Mouse (Mus musculus): Measurements from ENCODE around the gene Ano4. TPM values are rescaled to one million over a fixed set of nuclear protein-coding genes. Genes with fewer than 3 reads are reported as not detected.

Gene Ano4
- polyA plus RNA-seq, 1 experiment from 2014 or later = 1.1 TPM

DNA sequence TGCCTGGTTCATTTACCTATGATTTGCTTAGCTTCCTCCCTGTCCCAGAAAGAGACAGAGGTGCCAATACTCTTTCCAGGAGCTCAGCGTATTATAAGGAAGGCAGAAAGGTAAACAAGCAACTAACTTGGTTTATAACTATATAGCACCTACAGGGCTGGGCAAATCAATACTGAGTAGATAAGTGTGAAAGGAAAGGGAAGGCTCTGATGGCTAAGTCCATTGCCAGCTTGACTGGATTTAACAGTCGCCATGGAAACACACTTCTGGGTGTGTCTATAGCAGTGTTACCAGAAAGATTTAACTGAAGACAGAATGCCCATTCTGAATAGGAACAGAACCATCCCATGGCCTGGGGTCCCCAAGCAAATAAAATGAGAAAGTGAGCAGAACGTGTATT is 149.5 kb downstream of the Ano4 start:
- H3K4me3 ChIP-seq = no peak overlapping the region
- H3K9me3 ChIP-seq (replicated peaks) = no peaks in the 10 kb centered on the region
- no peaks in the 10 kb centered on the region for H3K36me3 ChIP-seq
- 86% methylated on average over 3 of the region's 3 CpGs for WGBS
- no peaks in the 10 kb centered on the region for H3K27me3 ChIP-seq (ENCODE audit: low read depth, poor library complexity, severe bottlenecking)
- no peaks in the 10 kb centered on the region for H3K4me1 ChIP-seq
- DNase-seq (ENCODE audit: low spot score) = no peak
- no peak overlapping the region for H3K27ac ChIP-seq

DNA sequence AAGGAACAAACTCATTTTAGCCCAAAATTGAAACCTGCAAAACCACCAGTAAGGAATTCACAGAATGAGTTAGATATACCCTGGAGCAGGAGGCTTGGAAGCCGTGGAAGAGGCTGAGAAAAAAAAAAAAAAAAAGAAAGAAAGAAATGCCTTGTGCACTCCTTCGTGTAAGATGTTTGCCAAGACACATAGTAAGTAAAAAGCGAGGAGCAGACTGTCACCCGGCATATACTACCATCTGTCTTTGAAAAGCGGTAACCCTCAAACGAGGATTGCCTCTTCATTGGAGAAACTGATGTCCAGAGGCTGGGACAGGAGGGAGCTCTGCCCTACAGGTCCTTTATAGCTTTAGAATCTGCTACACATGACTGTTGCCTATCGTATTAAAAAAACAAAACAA is 150.1 kb downstream of the Ano4 start:
- H3K4me3 ChIP-seq = no peak overlapping the region
- no peaks in the 10 kb centered on the region for H3K4me1 ChIP-seq
- H3K9me3 ChIP-seq (replicated peaks) = no peaks in the 10 kb centered on the region
- 84% methylated on average over 7 of the region's 7 CpGs for WGBS
- H3K27ac ChIP-seq = no peak overlapping the region
- no peaks in the 10 kb centered on the region for H3K36me3 ChIP-seq
- H3K27me3 ChIP-seq (ENCODE audit: low read depth, poor library complexity, severe bottlenecking) = no peaks in the 10 kb centered on the region
- DNase-seq (ENCODE audit: low spot score) = no peak

DNA sequence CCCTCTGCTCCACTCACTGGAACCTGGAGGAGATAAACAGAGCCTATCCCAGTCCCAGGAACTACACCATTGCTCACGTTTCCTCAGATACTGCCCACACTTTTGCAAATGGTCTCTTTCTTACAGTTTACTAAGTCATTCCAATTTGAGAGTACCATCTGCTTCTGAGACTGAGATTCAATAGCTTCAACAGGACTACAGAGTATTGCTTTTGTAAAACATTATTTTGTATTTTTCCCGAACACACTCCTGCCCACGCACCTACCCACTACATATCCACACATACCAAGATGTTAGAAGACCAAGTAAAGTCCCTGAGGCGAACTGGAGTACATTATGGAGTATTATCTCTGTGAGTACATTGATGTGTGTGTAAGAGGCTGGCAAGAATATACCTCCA is 166.6 kb downstream of the Ano4 start:
- H3K36me3 ChIP-seq = no peaks in the 10 kb centered on the region
- no peaks in the 10 kb centered on the region for H3K4me1 ChIP-seq
- no peak overlapping the region for H3K4me3 ChIP-seq
- WGBS = 88% methylated on average over 4 of the region's 4 CpGs
- DNase-seq (ENCODE audit: low spot score) = no peak
- H3K27me3 ChIP-seq (ENCODE audit: low read depth, poor library complexity, severe bottlenecking) = no peaks in the 10 kb centered on the region
- no peak overlapping the region for H3K27ac ChIP-seq
- no peaks in the 10 kb centered on the region for H3K9me3 ChIP-seq (replicated peaks)

DNA sequence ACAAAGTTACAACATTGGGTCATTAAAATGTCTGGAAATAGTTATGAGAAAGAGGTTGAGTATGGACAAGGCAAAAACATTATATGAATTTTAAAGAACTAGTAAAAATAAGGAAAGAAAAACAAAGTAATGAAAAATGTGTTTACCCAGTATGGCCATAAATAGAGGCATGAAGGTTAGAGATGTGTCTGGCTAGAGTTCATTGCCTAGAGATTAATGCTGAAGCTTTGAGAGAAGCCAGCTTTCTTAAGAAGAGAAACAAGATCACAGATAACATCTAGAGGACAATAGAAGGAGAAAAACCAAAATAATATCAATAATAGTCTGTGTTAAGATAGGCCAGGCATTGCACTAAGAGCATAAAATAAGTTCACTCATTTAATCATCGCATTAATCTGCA is 180.0 kb downstream of the Ano4 start:
- H3K27ac ChIP-seq = no peak overlapping the region
- H3K4me1 ChIP-seq = no peaks in the 10 kb centered on the region
- no peaks in the 10 kb centered on the region for H3K36me3 ChIP-seq
- no peak for DNase-seq (ENCODE audit: low spot score)
- WGBS = 96% methylated on average over 1 of the region's 1 CpGs
- no peaks in the 10 kb centered on the region for H3K9me3 ChIP-seq (replicated peaks)
- no peaks in the 10 kb centered on the region for H3K27me3 ChIP-seq (ENCODE audit: low read depth, poor library complexity, severe bottlenecking)
- H3K4me3 ChIP-seq = no peak overlapping the region

DNA sequence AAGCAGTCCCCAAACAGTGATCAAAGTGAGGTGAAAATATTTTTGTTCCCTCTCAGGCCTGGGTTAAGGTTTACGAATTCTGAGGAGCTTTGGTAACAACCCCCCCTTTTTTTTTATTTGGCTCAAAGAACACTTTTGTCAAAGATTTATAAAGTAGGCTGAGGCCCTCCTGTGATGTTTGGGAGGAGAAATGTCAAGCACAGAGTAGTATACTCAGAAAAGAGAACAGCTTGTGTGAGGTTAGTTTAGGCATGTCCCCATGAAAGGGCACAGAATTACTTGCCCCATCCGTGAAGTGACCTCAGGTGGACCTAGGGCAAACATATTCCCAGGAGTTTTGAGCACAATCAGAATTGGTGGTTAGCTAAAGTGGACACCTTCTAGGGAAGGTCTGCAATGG is 189.1 kb downstream of the Ano4 start:
- Histone ChIP-seq H3K36me3 (no peaks in the 10 kb centered on the region), H3K27ac (no peak overlapping the region), H3K4me3 (no peak overlapping the region), H3K27me3 (ENCODE audit: low read depth, poor library complexity, severe bottlenecking) (no peaks in the 10 kb centered on the region), H3K4me1 (no peaks in the 10 kb centered on the region), H3K9me3 (replicated peaks) (no peaks in the 10 kb centered on the region)
- DNase-seq (ENCODE audit: low spot score) = no peak
- WGBS = 62% methylated on average over 2 of the region's 2 CpGs

DNA sequence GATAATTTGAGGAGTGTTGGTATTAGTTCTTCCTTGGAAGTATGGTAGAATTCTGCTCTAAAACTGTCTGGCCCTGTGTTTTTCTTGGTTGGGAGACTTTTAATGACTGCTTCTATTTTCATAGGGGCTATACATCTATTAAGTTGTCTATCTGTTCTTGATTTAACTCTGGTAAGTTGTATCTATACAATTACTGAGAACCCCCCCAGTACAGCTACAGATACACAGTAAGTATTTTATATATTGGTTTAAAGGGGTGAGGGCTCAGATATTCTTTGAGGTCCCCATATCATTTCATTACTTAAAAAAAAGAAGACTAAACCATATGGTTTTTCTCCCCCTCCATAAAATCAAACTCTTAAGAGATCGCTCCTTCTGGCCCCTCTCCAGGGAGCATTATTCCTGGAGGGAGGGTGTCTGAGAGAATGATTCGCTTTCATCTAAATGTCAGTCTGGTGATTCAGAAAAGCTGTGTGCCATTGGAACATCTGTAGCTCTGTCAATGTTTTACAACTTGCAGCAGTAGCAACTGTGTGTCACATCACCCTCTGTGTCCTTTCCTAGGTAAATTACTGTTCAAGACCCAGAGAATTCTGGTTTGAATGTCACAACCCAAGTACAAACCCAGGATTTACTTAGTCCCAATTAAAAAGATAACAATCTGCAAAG is 189.6 kb downstream of the Ano4 start:
- Histone ChIP-seq H3K4me1 (no peaks in the 10 kb centered on the region), H3K36me3 (no peaks in the 10 kb centered on the region), H3K27ac (no peak overlapping the region), H3K4me3 (no peak overlapping the region), H3K27me3 (ENCODE audit: low read depth, poor library complexity, severe bottlenecking) (no peaks in the 10 kb centered on the region), H3K9me3 (replicated peaks) (no peaks in the 10 kb centered on the region)
- no peak for DNase-seq (ENCODE audit: low spot score)
- 66% methylated on average over 2 of the region's 2 CpGs for WGBS

DNA sequence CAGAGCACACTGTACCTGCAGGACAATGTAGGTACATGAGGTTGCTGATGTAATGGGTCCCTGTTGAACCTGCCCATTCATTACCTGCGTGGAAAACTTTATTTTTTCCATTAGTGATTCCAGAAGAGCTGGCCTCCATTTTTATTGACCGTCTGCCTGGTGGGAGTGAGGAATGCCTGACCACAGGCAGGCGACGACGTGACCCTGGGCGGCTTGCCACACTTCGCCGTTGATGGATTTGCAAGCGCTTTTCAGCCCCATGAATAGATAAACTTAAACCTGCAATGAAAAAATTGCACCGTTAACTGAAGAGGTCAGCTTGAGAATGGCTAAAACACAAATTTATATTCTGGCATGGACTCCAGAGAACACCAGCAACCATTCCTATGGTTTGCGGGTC is 195.4 kb downstream of the Ano4 start:
- WGBS = 84% methylated on average over 11 of the region's 11 CpGs
- Histone ChIP-seq H3K27ac (no peak overlapping the region), H3K27me3 (ENCODE audit: low read depth, poor library complexity, severe bottlenecking) (no peaks in the 10 kb centered on the region), H3K9me3 (replicated peaks) (no peaks in the 10 kb centered on the region), H3K4me1 (no peaks in the 10 kb centered on the region), H3K4me3 (no peak overlapping the region), H3K36me3 (no peaks in the 10 kb centered on the region)
- no peak for DNase-seq (ENCODE audit: low spot score)

DNA sequence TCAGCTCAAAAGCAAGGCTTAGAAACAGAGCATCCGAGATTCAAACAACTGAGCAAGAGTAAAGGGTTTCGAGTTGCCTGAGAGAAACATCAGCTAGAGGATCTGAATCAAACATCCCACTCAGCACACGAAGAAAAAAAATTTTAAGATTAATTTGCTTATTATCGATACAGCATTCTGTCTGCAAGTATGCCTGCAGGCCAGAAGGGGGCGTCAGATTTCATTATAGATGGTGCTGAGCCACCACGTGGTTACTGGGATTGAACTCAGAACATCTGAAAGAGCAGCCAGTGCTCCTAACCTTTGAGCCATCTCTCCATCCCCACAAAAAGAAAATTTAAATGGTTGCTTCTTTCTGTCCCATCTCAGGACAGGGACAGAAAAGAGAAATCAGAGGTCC is 223.2 kb downstream of the Ano4 start:
- no peaks in the 10 kb centered on the region for H3K4me1 ChIP-seq
- H3K9me3 ChIP-seq (replicated peaks) = no peaks in the 10 kb centered on the region
- no peak overlapping the region for H3K4me3 ChIP-seq
- no peaks in the 10 kb centered on the region for H3K36me3 ChIP-seq
- no peaks in the 10 kb centered on the region for H3K27me3 ChIP-seq (ENCODE audit: low read depth, poor library complexity, severe bottlenecking)
- no peak overlapping the region for H3K27ac ChIP-seq
- no peak for DNase-seq (ENCODE audit: low spot score)
- 62% methylated on average over 6 of the region's 6 CpGs for WGBS

DNA sequence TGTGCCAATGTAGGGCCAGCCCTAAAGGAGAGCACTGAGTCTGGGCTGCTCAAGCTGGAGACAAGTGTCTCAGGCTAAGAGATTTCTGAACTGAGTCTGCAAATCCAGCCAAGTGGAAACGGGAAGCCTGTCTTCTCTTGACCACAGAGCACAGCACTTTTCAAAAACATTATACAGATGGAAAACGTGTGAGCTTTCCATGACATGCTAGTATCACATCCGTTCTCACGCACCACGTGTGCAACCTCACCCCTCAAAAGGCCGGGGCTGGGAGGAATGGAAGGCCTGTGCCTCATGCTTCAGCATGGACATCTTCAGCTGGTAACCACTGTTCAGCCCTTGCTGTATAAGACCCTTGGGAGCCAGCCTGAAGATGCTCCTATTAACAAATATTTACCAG is 230.2 kb downstream of the Ano4 start:
- Histone ChIP-seq H3K4me3 (no peak overlapping the region), H3K36me3 (no peaks in the 10 kb centered on the region), H3K27ac (no peak overlapping the region), H3K4me1 (no peaks in the 10 kb centered on the region), H3K9me3 (replicated peaks) (no peaks in the 10 kb centered on the region), H3K27me3 (ENCODE audit: low read depth, poor library complexity, severe bottlenecking) (no peaks in the 10 kb centered on the region)
- no peak for DNase-seq (ENCODE audit: low spot score)
- 93% methylated on average over 6 of the region's 6 CpGs for WGBS

DNA sequence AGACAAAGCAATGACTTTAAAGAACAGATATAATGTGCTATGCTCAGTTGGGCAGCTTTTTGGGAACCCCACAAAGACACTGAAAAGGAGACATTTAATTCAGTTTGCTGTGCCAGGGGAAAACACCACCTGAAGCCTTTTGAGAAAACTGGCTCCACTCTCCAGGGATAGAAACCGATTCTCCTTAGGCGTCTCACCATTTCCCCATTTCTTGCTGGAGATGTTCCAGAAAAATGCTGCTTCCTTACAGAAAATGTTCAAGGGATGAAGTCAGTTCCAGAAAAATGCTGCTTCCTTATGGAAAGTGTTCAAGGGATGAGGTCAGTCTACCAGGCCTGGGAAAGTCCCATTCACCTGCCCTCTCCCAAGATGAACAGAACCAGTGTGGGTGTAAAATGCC is 233.1 kb downstream of the Ano4 start:
- Histone ChIP-seq H3K27me3 (ENCODE audit: low read depth, poor library complexity, severe bottlenecking) (no peaks in the 10 kb centered on the region), H3K36me3 (no peaks in the 10 kb centered on the region), H3K4me3 (no peak overlapping the region), H3K9me3 (replicated peaks) (no peaks in the 10 kb centered on the region), H3K4me1 (no peaks in the 10 kb centered on the region), H3K27ac (no peak overlapping the region)
- 99% methylated on average over 2 of the region's 2 CpGs for WGBS
- DNase-seq (ENCODE audit: low spot score) = no peak

DNA sequence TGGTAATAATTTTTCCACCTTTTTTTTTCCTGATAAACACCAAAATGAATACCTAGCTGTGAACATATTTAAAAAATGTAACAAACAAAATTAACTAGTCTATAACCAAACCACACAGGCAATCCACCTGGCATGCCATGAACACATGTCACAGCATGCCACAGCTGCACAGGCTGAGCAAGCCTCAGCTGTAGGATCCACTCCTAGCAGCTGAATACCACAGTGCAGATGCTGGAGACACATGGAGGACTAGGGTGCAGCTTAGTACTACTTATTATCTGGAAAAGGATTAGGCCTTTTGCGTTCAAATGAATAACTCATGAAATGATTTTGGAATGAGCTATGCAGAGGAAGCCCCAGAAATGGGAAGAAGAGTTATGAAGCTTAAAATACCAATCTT is 233.6 kb downstream of the Ano4 start:
- no peaks in the 10 kb centered on the region for H3K27me3 ChIP-seq (ENCODE audit: low read depth, poor library complexity, severe bottlenecking)
- H3K36me3 ChIP-seq = no peaks in the 10 kb centered on the region
- H3K4me1 ChIP-seq = no peaks in the 10 kb centered on the region
- no peaks in the 10 kb centered on the region for H3K9me3 ChIP-seq (replicated peaks)
- no peak overlapping the region for H3K27ac ChIP-seq
- no peak overlapping the region for H3K4me3 ChIP-seq
- no peak for DNase-seq (ENCODE audit: low spot score)
- WGBS = 89% methylated on average over 1 of the region's 1 CpGs

DNA sequence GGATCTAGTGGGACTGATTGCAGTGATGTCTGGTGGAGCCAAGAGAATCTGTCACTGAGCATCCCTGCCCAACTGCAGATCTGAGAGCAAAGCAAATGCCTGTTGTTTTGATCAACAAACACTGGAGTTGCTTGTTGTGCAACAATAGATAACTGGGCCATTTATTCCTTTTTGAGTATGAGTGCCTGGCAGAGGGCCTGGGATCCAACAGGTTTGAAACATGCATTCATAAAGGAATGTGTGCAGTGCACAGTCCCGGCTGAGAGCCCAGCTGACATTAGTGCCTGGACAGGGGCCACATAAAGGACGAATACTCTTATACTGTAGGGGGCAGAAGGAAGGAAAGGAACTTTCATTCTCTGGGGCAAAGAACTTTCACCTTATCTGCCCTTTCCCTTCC is 241.0 kb downstream of the Ano4 start:
- Histone ChIP-seq H3K9me3 (replicated peaks) (no peaks in the 10 kb centered on the region), H3K27me3 (ENCODE audit: low read depth, poor library complexity, severe bottlenecking) (no peaks in the 10 kb centered on the region), H3K4me3 (no peak overlapping the region), H3K27ac (no peak overlapping the region), H3K4me1 (peaks cover 7% of the 10 kb centered on the region), H3K36me3 (no peaks in the 10 kb centered on the region)
- no peak for DNase-seq (ENCODE audit: low spot score)
- 75% methylated on average over 2 of the region's 2 CpGs for WGBS

DNA sequence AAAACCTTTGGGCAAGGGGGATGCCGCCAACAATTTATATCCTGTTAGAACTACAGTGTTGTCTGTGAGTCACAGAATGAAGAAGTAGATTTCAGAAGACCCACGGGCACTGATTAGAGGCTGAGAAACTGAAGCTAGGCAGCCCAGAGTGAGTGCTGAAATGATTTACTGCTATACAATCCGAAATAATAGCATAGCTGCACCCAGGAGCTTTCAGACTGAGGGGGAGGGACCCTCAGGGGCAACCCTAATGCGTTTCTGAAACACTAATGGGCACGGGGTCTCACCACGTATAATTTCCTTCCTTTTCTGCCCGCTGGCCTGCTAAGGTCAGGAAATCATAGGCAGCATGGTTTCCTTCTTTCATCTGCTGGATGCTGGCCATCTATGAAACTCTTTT is 242.5 kb downstream of the Ano4 start:
- 44% methylated on average over 7 of the region's 7 CpGs for WGBS
- no peaks in the 10 kb centered on the region for H3K9me3 ChIP-seq (replicated peaks)
- H3K4me1 ChIP-seq = peaks cover 7% of the 10 kb centered on the region
- H3K36me3 ChIP-seq = no peaks in the 10 kb centered on the region
- no peak overlapping the region for H3K27ac ChIP-seq
- no peak overlapping the region for H3K4me3 ChIP-seq
- no peak for DNase-seq (ENCODE audit: low spot score)
- no peaks in the 10 kb centered on the region for H3K27me3 ChIP-seq (ENCODE audit: low read depth, poor library complexity, severe bottlenecking)

DNA sequence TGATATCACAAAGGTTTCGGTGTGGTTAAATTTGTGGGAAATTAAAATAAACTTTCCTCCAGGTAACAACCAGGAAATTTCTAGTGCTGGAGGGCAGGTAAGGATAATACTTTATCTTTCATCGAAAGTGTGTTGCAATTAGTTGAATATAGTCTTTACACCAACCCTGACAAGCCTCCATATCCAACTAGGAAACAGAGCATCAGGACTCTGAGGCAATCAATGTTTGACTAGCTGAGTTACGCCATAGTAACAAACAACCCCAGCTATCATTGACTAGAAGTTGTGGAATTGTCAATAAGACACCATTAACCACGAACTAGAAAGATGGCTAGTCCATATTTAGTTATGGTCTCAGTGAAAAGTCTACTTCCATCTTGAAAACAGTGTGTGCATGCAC is 246.4 kb downstream of the Ano4 start:
- H3K27me3 ChIP-seq (ENCODE audit: low read depth, poor library complexity, severe bottlenecking) = no peaks in the 10 kb centered on the region
- WGBS = 85% methylated on average over 4 of the region's 4 CpGs

More for the DNA sequence above, 246.4 kb downstream of the Ano4 start:
- H3K4me3 ChIP-seq = no peak overlapping the region
- no peak for DNase-seq (ENCODE audit: low spot score)
- no peaks in the 10 kb centered on the region for H3K9me3 ChIP-seq (replicated peaks)
- no peak overlapping the region for H3K27ac ChIP-seq
- H3K36me3 ChIP-seq = no peaks in the 10 kb centered on the region
- peaks cover 7% of the 10 kb centered on the region for H3K4me1 ChIP-seq

All from limb, embryonic 10.5 days (tissue).